Mouse (Mus musculus): Measurements from ENCODE around the gene Hist1h1c. TPM values are rescaled to one million over a fixed set of nuclear protein-coding genes. Genes with fewer than 3 reads are reported as not detected.

Hist1h1c gene
- polyA plus RNA-seq, 1 experiment from 2014 or later, result 21.6 TPM

GRCm38 (mm10) chr13:23739922-23740252, 1.3 kb downstream of the Hist1h1c start:
- under 1% methylated on average over 14 of the region's 14 CpGs for WGBS
- Histone ChIP-seq H3K27me3 (ENCODE audit: control insufficient read depth, insufficient read depth, low read length) (no peaks in the 10 kb centered on the region), H3K36me3 (ENCODE audit: control insufficient read depth, insufficient read depth, low read length) (no peaks in the 10 kb centered on the region), H3K9ac (ENCODE audit: low read depth, low read length) (peak overlapping the region; percentile 74), H3K4me3 (ENCODE audit: low read length) (peak overlapping the region; percentile 51), H3K4me1 (ENCODE audit: control insufficient read depth, insufficient read depth, low read length) (peaks cover 13% of the 10 kb centered on the region; the same call in 1 of the 2 replicates), H3K9me3 (ENCODE audit: control insufficient read depth, low read length) (no peaks in the 10 kb centered on the region), H3K4me2 (replicated peaks; ENCODE audit: low read depth, low read length) (peak overlapping the region; percentile 72), H3K27ac (ENCODE audit: low read depth, low read length) (peak overlapping the region; percentile 99)
- ATAC-seq (ENCODE audit: low FRiP score, low TSS enrichment), result no peak

GRCm38 (mm10) chr13:23740256-23740840, 1.7 kb downstream of the Hist1h1c start:
- H3K4me2 ChIP-seq (replicated peaks; ENCODE audit: low read depth, low read length), result peak overlapping the region; percentile 72
- peak overlapping the region; percentile 74 for H3K9ac ChIP-seq (ENCODE audit: low read depth, low read length)
- no peaks in the 10 kb centered on the region for H3K36me3 ChIP-seq (ENCODE audit: control insufficient read depth, insufficient read depth, low read length)
- no peak for ATAC-seq (ENCODE audit: low FRiP score, low TSS enrichment)
- H3K4me1 ChIP-seq (ENCODE audit: control insufficient read depth, insufficient read depth, low read length), result peaks cover 13% of the 10 kb centered on the region; the same call in 1 of the 2 replicates
- no peaks in the 10 kb centered on the region for H3K27me3 ChIP-seq (ENCODE audit: control insufficient read depth, insufficient read depth, low read length)
- H3K27ac ChIP-seq (ENCODE audit: low read depth, low read length), result peak overlapping the region; percentile 99
- no peaks in the 10 kb centered on the region for H3K9me3 ChIP-seq (ENCODE audit: control insufficient read depth, low read length)
- peak overlapping the region; percentile 51 for H3K4me3 ChIP-seq (ENCODE audit: low read length)
- 22% methylated on average over 13 of the region's 13 CpGs for WGBS

- Histone ChIP-seq H3K9ac (ENCODE audit: low read depth, low read length) (peak overlapping the region; percentile 74; the same call in 1 of the 2 replicates), H3K4me3 (ENCODE audit: low read length) (peak overlapping the region; percentile 51; the same call in 1 of the 2 replicates), H3K36me3 (ENCODE audit: control insufficient read depth, insufficient read depth, low read length) (no peaks in the 10 kb centered on the region), H3K9me3 (ENCODE audit: control insufficient read depth, low read length) (no peaks in the 10 kb centered on the region), H3K27me3 (ENCODE audit: control insufficient read depth, insufficient read depth, low read length) (no peaks in the 10 kb centered on the region), H3K4me1 (ENCODE audit: control insufficient read depth, insufficient read depth, low read length) (peaks cover 13% of the 10 kb centered on the region; the same call in 1 of the 2 replicates), H3K4me2 (replicated peaks; ENCODE audit: low read depth, low read length) (peak overlapping the region; percentile 72), H3K27ac (ENCODE audit: low read depth, low read length) (peak overlapping the region; percentile 99; the same call in 1 of the 2 replicates)
- ATAC-seq (ENCODE audit: low FRiP score, low TSS enrichment), result no peak
- 47% methylated on average over 5 of the region's 5 CpGs for WGBS
These were observed 2.3 kb downstream of the Hist1h1c start for GRCm38 (mm10) chr13:23740910-23741309.

GRCm38 (mm10) chr13:23742007-23742406, 3.4 kb downstream of the Hist1h1c start:
- Histone ChIP-seq H3K9me3 (ENCODE audit: control insufficient read depth, low read length) (no peaks in the 10 kb centered on the region), H3K36me3 (ENCODE audit: control insufficient read depth, insufficient read depth, low read length) (no peaks in the 10 kb centered on the region), H3K4me2 (replicated peaks; ENCODE audit: low read depth, low read length) (no peak overlapping the region), H3K4me1 (ENCODE audit: control insufficient read depth, insufficient read depth, low read length) (peaks cover 13% of the 10 kb centered on the region; the same call in 1 of the 2 replicates), H3K27me3 (ENCODE audit: control insufficient read depth, insufficient read depth, low read length) (no peaks in the 10 kb centered on the region), H3K4me3 (ENCODE audit: low read length) (no peak overlapping the region), H3K27ac (ENCODE audit: low read depth, low read length) (no peak overlapping the region), H3K9ac (ENCODE audit: low read depth, low read length) (no peak overlapping the region)
- ATAC-seq (ENCODE audit: low FRiP score, low TSS enrichment), result no peak

- 88% methylated on average over 5 of the region's 5 CpGs for WGBS
- Histone ChIP-seq H3K36me3 (ENCODE audit: control insufficient read depth, insufficient read depth, low read length) (no peaks in the 10 kb centered on the region), H3K4me1 (ENCODE audit: control insufficient read depth, insufficient read depth, low read length) (peaks cover 17% of the 10 kb centered on the region; the same call in 1 of the 2 replicates), H3K4me3 (ENCODE audit: low read length) (no peak overlapping the region), H3K27me3 (ENCODE audit: control insufficient read depth, insufficient read depth, low read length) (no peaks in the 10 kb centered on the region), H3K9me3 (ENCODE audit: control insufficient read depth, low read length) (no peaks in the 10 kb centered on the region), H3K4me2 (replicated peaks; ENCODE audit: low read depth, low read length) (no peak overlapping the region), H3K27ac (ENCODE audit: low read depth, low read length) (no peak overlapping the region), H3K9ac (ENCODE audit: low read depth, low read length) (no peak overlapping the region)
- ATAC-seq (ENCODE audit: low FRiP score, low TSS enrichment), result no peak
These were observed 4.6 kb downstream of the Hist1h1c start for GRCm38 (mm10) chr13:23743215-23743614.

GRCm38 (mm10) chr13:23743963-23744362, 5.4 kb downstream of the Hist1h1c start:
- H3K4me3 ChIP-seq (ENCODE audit: low read length), result peak overlapping the region; percentile 41
- peak overlapping the region; percentile 75 for H3K9ac ChIP-seq (ENCODE audit: low read depth, low read length)
- peak overlapping the region; percentile 98; the same call in 1 of the 2 replicates for H3K27ac ChIP-seq (ENCODE audit: low read depth, low read length)
- ATAC-seq (ENCODE audit: low FRiP score, low TSS enrichment), result no peak
- 48% methylated on average over 4 of the region's 4 CpGs for WGBS
- H3K9me3 ChIP-seq (ENCODE audit: control insufficient read depth, low read length), result no peaks in the 10 kb centered on the region
- peaks cover 21% of the 10 kb centered on the region; the same call in 1 of the 2 replicates for H3K4me1 ChIP-seq (ENCODE audit: control insufficient read depth, insufficient read depth, low read length)
- no peaks in the 10 kb centered on the region for H3K36me3 ChIP-seq (ENCODE audit: control insufficient read depth, insufficient read depth, low read length)
- H3K27me3 ChIP-seq (ENCODE audit: control insufficient read depth, insufficient read depth, low read length), result no peaks in the 10 kb centered on the region
- H3K4me2 ChIP-seq (replicated peaks; ENCODE audit: low read depth, low read length), result peak overlapping the region; percentile 67

- no peaks in the 10 kb centered on the region for H3K36me3 ChIP-seq (ENCODE audit: control insufficient read depth, insufficient read depth, low read length)
- no peaks in the 10 kb centered on the region for H3K9me3 ChIP-seq (ENCODE audit: control insufficient read depth, low read length)
- H3K27me3 ChIP-seq (ENCODE audit: control insufficient read depth, insufficient read depth, low read length), result no peaks in the 10 kb centered on the region
- no peak for ATAC-seq (ENCODE audit: low FRiP score, low TSS enrichment)
- H3K27ac ChIP-seq (ENCODE audit: low read depth, low read length), result peak overlapping the region; percentile 98
- peaks cover 21% of the 10 kb centered on the region; the same call in 1 of the 2 replicates for H3K4me1 ChIP-seq (ENCODE audit: control insufficient read depth, insufficient read depth, low read length)
- H3K4me3 ChIP-seq (ENCODE audit: low read length), result peak overlapping the region; percentile 41
- H3K9ac ChIP-seq (ENCODE audit: low read depth, low read length), result peak overlapping the region; percentile 75
- peak overlapping the region; percentile 67 for H3K4me2 ChIP-seq (replicated peaks; ENCODE audit: low read depth, low read length)
- WGBS, result 2% methylated on average over 13 of the region's 36 CpGs
These were observed 6.1 kb downstream of the Hist1h1c start for GRCm38 (mm10) chr13:23744421-23745380.

- Histone ChIP-seq H3K36me3 (ENCODE audit: control insufficient read depth, insufficient read depth, low read length) (no peaks in the 10 kb centered on the region), H3K27me3 (ENCODE audit: control insufficient read depth, insufficient read depth, low read length) (no peaks in the 10 kb centered on the region), H3K4me3 (ENCODE audit: low read length) (peak within 1 kb of the TSS; percentile 45), H3K9me3 (ENCODE audit: control insufficient read depth, low read length) (no peaks in the 10 kb centered on the region), H3K27ac (ENCODE audit: low read depth, low read length) (peak within 1 kb of the TSS; percentile 98), H3K4me2 (replicated peaks; ENCODE audit: low read depth, low read length) (peak within 1 kb of the TSS; percentile 67), H3K9ac (ENCODE audit: low read depth, low read length) (peak within 1 kb of the TSS; percentile 75), H3K4me1 (ENCODE audit: control insufficient read depth, insufficient read depth, low read length) (peaks cover 18% of the 10 kb centered on the region; the same call in 1 of the 2 replicates)
- 1% methylated on average over 21 of the region's 28 CpGs for WGBS
- ATAC-seq (ENCODE audit: low FRiP score, low TSS enrichment), result peak; percentile 75
These were observed 7.0 kb downstream of the Hist1h1c start, which contains the start of gene Hist1h3c for GRCm38 (mm10) chr13:23745381-23746161. Gene Hist1h3c (minus strand): TSS chr13:23745602.
